Mouse (Mus musculus) embryonic facial prominence, embryonic 11.5 days (tissue): ENCODE measurements around the gene Snrpf. TPM values are rescaled to one million over a fixed set of nuclear protein-coding genes. Genes with fewer than 3 reads are reported as not detected.
A peak's percentile ranks its signal among the peaks of the same experiment; 100 is the strongest.

Source experiments
- ATAC-seq: fragments of 200-750 bp; cut with Nextera tagmentation; replicated peaks from 2 replicates; pipeline ENCODE4 v1.8.0; 2017; ENCODE audit warnings: low read depth; ENCODE audit not compliant: insufficient number of reproducible peaks, low FRiP score, low TSS enrichment
- DNase-seq: peaks from one replicate; pipeline ENCODE4 v3.0.0-alpha.2; 2015; ENCODE audit warnings: low spot score
- H3K27ac ChIP-seq: fragments of 300-500 bp; sonication (generic); replicated peaks from 2 replicates; pipeline ENCODE4 v1.5.1; 2014; ENCODE audit warnings: mild to moderate bottlenecking, low read depth, low read length, control low read depth
- H3K27me3 ChIP-seq: fragments of 300-500 bp; sonication (generic); 2 replicates; pipeline ENCODE4 v1.6.1; 2014; ENCODE audit warnings: mild to moderate bottlenecking, low read length, moderate library complexity, mixed read lengths; ENCODE audit not compliant: control insufficient read depth, insufficient read depth
- H3K36me3 ChIP-seq: fragments of 300-500 bp; sonication (generic); replicated peaks from 2 replicates; pipeline ENCODE4 v1.6.1; 2014; ENCODE audit warnings: low read depth, mild to moderate bottlenecking, low read length, moderate library complexity, mixed read lengths; ENCODE audit not compliant: control insufficient read depth, insufficient read depth
- H3K4me1 ChIP-seq: fragments of 300-500 bp; sonication (generic); 2 replicates; pipeline ENCODE4 v1.6.1; 2014; ENCODE audit warnings: low read length, mixed read lengths; ENCODE audit not compliant: control insufficient read depth, insufficient read depth
- H3K4me2 ChIP-seq: fragments of 300-500 bp; sonication (generic); 2 replicates; pipeline ENCODE4 v1.6.1; 2014; ENCODE audit warnings: low read depth, mild to moderate bottlenecking, control low read depth, low read length, moderate library complexity
- H3K4me3 ChIP-seq: fragments of 300-500 bp; sonication (generic); 2 replicates; pipeline ENCODE4 v1.5.1; 2014; ENCODE audit warnings: low read depth, low read length, control low read depth
- H3K9ac ChIP-seq: fragments of 300-500 bp; sonication (generic); replicated peaks from 2 replicates; pipeline ENCODE4 v1.6.1; 2014; ENCODE audit warnings: mild to moderate bottlenecking, control low read depth, low read length
- H3K9me3 ChIP-seq: fragments of 300-500 bp; sonication (generic); replicated peaks from 2 replicates; pipeline ENCODE4 v1.6.1; 2016; ENCODE audit warnings: mild to moderate bottlenecking, low read length, inconsistent platforms, mixed read lengths; ENCODE audit not compliant: control insufficient read depth
- WGBS: fragments of 180-500 bp; shearing (Covaris S2); extraction: QIAGEN DNeasy Blood & Tissue Kit; methylation state at CpG from one replicate; pipeline ENCODE4 v1.1.7; 2014; 5-methylcytosine and 5-hydroxymethylcytosine counted together
- polyA plus RNA-seq: library from polyadenylated mRNA; unstranded; fragments of >200 nt; fragmentation: Nextera tagmentation; extraction: Ambion mirVana; gene quantifications from 2 replicates; pipeline ENCODE4 v1.2.1, GENCODE M21; 2014

Snrpf gene
- polyA plus RNA-seq, 1 experiment from 2014 or later: 137 TPM

DNA sequence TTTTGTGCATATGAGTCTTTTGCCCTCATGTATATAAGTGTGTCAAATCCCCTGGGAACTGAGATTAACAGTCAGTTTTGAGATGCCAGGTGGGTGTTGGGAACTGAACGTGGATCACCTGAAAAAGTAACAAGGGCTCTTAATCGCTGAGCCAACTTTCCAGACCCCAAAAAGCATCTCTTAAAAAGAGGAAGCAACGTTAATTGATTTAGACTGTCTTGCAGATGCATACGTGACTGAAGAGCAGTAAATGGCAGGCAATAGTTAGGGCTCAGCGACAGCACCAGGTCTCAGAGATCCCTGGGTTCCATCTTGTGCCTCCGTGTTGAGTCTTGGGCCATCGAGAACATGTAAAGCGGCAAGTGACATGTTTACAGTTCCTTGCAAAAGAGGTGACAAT is 36.9 kb downstream of the Snrpf start:
- Histone ChIP-seq H3K4me2 (no peak overlapping the region), H3K36me3 (no peaks in the 10 kb centered on the region), H3K4me3 (no peak overlapping the region), H3K27ac (no peak overlapping the region), H3K9me3 (no peaks in the 10 kb centered on the region), H3K9ac (no peak overlapping the region), H3K27me3 (no peaks in the 10 kb centered on the region), H3K4me1 (no peaks in the 10 kb centered on the region)
- WGBS: 86% methylated on average over 8 of the region's 8 CpGs
- no peak for DNase-seq
- no peak for ATAC-seq

DNA sequence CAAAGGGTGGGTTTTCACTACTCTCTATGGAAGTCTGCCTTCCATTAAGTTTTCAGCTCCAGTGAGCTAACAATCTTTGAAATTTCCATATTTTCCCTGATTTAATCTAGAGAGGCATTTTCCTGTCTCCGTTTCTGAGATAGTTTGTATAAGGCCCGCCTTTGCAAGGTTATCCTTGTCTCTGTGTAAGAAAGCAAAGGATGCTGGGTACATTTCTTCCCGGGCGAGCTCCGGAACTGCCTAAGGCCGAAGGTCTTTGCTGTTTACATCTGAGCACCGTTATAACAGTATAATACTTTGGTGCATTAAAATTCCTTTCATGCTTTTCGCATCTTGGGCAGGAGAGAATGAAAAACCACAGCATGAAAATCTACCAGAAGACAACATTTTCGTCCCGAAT is 39.7 kb downstream of the Snrpf start:
- DNase-seq (no peak), ATAC-seq (no peak)
- H3K27me3 ChIP-seq: no peaks in the 10 kb centered on the region
- 78% methylated on average over 10 of the region's 10 CpGs for WGBS
- no peak overlapping the region for H3K9ac ChIP-seq
- no peaks in the 10 kb centered on the region for H3K36me3 ChIP-seq
- no peaks in the 10 kb centered on the region for H3K4me1 ChIP-seq
- no peaks in the 10 kb centered on the region for H3K9me3 ChIP-seq
- no peak overlapping the region for H3K4me2 ChIP-seq
- H3K27ac ChIP-seq: no peak overlapping the region
- H3K4me3 ChIP-seq: no peak overlapping the region

DNA sequence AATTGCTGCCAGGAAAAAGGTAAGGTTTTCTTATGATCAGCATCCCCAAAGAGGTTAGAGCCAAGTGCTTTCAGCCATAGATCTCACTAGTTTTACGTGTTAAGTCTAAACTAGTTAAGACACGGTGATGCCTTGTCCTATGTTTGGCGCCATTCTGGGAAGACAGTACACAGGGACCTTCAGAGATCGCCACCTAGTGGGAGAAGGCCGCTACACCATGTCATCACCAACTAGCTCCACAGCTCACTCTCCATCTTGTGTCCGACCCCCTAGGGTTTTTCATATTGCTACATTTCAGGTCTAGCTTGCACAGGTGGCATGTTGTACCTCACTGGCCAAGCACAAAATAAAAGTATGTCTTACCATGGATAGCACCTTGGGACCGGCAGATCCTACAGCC is 40.5 kb downstream of the Snrpf start:
- no peak overlapping the region for H3K27ac ChIP-seq
- DNase-seq: peak; percentile 90

DNA sequence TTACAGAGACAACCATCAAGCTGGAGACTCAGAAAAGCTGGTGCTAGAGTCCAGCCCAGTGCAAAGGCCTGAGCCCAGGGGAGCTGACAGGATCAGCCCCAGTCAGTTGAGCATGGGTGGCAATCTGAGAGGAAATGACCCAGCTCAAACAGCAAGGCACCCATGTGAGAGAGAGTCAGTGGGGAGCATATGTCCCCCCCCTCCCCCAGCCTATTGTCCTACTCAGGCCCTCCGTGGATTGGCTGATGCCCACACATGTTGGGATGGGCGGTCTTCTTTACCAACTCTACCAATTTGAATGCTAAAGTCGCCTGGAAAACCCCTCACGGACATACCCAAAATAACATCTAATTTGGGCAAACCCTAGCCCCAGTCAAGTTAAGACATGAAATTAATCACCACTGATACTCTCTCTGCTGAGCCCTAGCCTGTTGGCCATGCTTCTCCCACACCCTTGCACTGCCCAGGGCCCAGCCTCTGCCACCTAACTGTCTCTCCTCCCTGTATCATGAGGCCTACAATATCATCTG is 41.7 kb downstream of the Snrpf start:
- no peaks in the 10 kb centered on the region for H3K9me3 ChIP-seq
- H3K4me3 ChIP-seq: no peak overlapping the region
- no peaks in the 10 kb centered on the region for H3K4me1 ChIP-seq
- DNase-seq (no peak), ATAC-seq (no peak)
- no peak overlapping the region for H3K27ac ChIP-seq
- 98% methylated on average over 4 of the region's 4 CpGs for WGBS
- no peak overlapping the region for H3K9ac ChIP-seq
- H3K36me3 ChIP-seq: no peaks in the 10 kb centered on the region
- H3K27me3 ChIP-seq: no peaks in the 10 kb centered on the region
- no peak overlapping the region for H3K4me2 ChIP-seq

More for the DNA sequence above, 40.5 kb downstream of the Snrpf start:
- H3K36me3 ChIP-seq: no peaks in the 10 kb centered on the region
- WGBS: 14% methylated on average over 7 of the region's 7 CpGs
- no peaks in the 10 kb centered on the region for H3K4me1 ChIP-seq
- no peaks in the 10 kb centered on the region for H3K9me3 ChIP-seq
- H3K9ac ChIP-seq: no peak overlapping the region
- H3K27me3 ChIP-seq: no peaks in the 10 kb centered on the region
- H3K4me2 ChIP-seq: no peak overlapping the region
- no peak overlapping the region for H3K4me3 ChIP-seq
- peak; percentile 37 for ATAC-seq

DNA sequence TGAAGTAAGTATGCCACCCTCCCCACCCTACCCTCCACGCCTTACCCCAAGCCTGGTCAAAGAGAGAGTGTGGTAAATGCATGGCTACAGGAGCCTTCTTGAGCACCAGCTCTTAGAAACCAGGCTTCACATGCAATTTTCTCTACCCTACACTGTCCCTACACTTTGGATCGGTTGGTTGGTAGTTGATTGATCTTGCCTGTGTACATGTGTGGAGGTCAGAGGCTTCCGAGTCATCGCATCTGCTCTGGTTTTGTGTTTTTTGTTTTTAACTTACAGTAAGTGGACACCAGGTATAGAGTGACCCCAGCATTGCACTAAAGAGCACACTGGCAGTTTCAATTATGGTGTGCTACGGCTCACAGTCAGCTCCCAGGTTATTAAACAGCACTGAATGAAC is 45.3 kb downstream of the Snrpf start:
- ATAC-seq (no peak), DNase-seq (peak; percentile 38)
- Histone ChIP-seq H3K27me3 (no peaks in the 10 kb centered on the region), H3K36me3 (no peaks in the 10 kb centered on the region), H3K27ac (no peak overlapping the region), H3K4me1 (no peaks in the 10 kb centered on the region), H3K4me3 (no peak overlapping the region), H3K9me3 (no peaks in the 10 kb centered on the region), H3K9ac (no peak overlapping the region), H3K4me2 (no peak overlapping the region)
- 71% methylated on average over 5 of the region's 5 CpGs for WGBS

DNA sequence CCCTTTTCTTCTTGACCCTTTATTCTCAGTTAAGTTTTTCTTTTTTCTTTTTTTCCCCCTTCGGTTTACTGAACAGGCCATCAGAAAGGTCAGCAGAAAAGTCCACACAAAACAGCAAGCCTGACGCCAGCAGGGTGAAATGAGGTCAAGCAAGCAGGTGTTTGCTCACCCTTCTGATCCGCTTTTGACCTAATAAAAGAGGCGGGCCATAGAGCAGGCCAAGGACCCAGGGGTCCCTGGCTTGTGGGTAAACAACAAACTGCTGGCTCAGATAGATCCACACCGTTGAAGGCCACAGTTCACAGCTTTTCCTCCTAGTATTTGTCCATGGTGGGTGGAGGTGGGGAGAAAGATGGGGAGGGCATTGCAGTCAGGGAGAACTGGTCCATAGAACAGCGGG is 46.3 kb downstream of the Snrpf start:
- no peak for ATAC-seq
- Histone ChIP-seq H3K36me3 (no peaks in the 10 kb centered on the region), H3K27ac (no peak overlapping the region), H3K4me1 (no peaks in the 10 kb centered on the region), H3K9me3 (no peaks in the 10 kb centered on the region), H3K9ac (no peak overlapping the region), H3K4me3 (no peak overlapping the region), H3K4me2 (no peak overlapping the region), H3K27me3 (no peaks in the 10 kb centered on the region)
- WGBS: 69% methylated on average over 6 of the region's 6 CpGs
- DNase-seq: no peak

DNA sequence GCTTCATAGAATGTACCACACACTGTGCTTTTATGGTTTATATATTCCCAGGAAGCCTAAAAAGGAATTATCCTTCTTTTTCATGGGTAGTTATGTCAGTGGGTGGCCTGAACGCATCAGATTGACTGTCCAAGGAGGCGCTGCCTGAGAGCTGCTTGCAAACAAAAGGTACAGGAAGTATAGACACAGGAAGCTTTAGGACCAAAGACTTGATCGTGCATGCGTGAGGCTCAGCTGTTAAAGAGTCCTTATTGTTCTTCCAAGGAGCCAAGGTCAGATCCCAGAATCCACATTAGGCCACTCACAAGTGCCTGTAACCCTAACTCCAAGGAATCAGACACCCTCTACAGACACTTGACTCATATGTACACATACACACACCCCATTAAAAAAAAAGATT is 47.1 kb downstream of the Snrpf start:
- H3K4me1 ChIP-seq: no peaks in the 10 kb centered on the region
- H3K9me3 ChIP-seq: no peaks in the 10 kb centered on the region
- H3K36me3 ChIP-seq: no peaks in the 10 kb centered on the region
- no peak overlapping the region for H3K4me2 ChIP-seq
- H3K4me3 ChIP-seq: no peak overlapping the region
- H3K27ac ChIP-seq: no peak overlapping the region
- ATAC-seq (no peak), DNase-seq (no peak)
- no peaks in the 10 kb centered on the region for H3K27me3 ChIP-seq
- 52% methylated on average over 4 of the region's 4 CpGs for WGBS
- no peak overlapping the region for H3K9ac ChIP-seq

DNA sequence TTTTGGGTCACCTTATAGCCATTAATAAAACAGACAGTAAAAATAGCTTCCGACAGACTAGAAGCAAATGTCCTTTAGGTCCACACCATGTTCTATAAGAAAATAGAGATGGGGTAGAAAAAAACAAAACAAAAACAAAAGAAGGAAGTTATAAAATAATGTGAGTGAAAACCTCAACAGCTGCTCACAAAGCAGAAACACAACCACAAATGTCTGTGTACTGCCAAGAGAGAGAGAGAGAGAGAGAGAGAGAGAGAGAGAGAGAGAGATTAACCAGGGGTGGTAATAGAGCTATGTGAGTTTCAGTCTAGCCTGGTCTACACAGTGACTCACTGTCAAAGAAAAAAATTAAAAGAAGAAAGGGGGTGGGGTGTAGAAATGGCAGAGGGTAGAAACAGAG is 47.9 kb downstream of the Snrpf start:
- 80% methylated on average over 1 of the region's 1 CpGs for WGBS
- H3K4me2 ChIP-seq: no peak overlapping the region
- no peak for ATAC-seq

More for the DNA sequence above, 47.9 kb downstream of the Snrpf start:
- Histone ChIP-seq H3K27me3 (no peaks in the 10 kb centered on the region), H3K4me3 (no peak overlapping the region), H3K9ac (no peak overlapping the region), H3K36me3 (no peaks in the 10 kb centered on the region), H3K9me3 (no peaks in the 10 kb centered on the region), H3K4me1 (no peaks in the 10 kb centered on the region), H3K27ac (no peak overlapping the region)
- no peak for DNase-seq
